Mouse (Mus musculus): ENCODE data around the gene Sox14. TPM values are rescaled to one million over a fixed set of nuclear protein-coding genes. Genes with fewer than 3 reads are reported as not detected.
A peak's percentile ranks its signal among the peaks of the same experiment; 100 is the strongest.

Sox14 gene
- 1.3 and 2.4 TPM in 2 replicates for polyA plus RNA-seq (2016; fragmentation: Nextera tagmentation; extraction: Ambion mirVana)

- WGBS = 2% methylated on average over 46 of the region's 47 CpGs
- Histone ChIP-seq H3K4me3 (peak within 1 kb of the TSS; percentile 27), H3K9ac (no peak within 1 kb of the TSS), H3K4me1 (peaks cover 16% of the 10 kb centered on the region), H3K27me3 (peaks cover 94% of the 10 kb centered on the region), H3K4me2 (replicated peaks) (peak within 1 kb of the TSS; percentile 46), H3K9me3 (no peaks in the 10 kb centered on the region), H3K27ac (no peak within 1 kb of the TSS), H3K36me3 (no peaks in the 10 kb centered on the region)
- no peak for ATAC-seq (ENCODE audit: insufficient number of reproducible peaks, insufficient read depth, low FRiP score, low TSS enrichment)
Observed at GRCm38 (mm10) chr9:99875618-99876372, at the start of gene Sox14. TSS of gene Sox14 (minus strand) at chr9:99876170.

DNA sequence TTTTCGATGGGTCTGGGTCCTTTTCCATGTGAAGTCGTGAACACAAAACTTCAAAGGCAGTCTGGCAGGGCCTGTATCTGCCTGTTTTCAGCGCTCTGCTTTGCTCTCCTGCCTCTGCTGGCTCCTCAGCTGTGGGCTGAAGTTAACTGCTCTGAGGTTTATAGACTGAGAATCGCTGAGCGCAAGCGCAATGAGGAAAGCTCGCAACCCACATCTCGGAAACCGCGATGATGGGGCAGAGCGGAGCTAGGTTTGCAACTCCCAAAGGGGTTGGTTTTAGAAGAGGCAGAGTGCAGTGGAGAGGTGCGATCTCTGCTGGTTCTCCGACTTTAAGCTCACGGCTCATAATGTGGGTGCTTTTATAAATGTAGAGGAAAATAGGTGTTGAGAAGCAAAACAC lies 3.3 kb upstream of the Sox14 start:
- Histone ChIP-seq H3K9me3 (no peaks in the 10 kb centered on the region), H3K36me3 (no peaks in the 10 kb centered on the region), H3K4me2 (replicated peaks) (0 out of 2 replicates have a peak overlapping the region, but pooled peaks have one; percentile 5), H3K4me3 (no peak overlapping the region), H3K9ac (no peak overlapping the region), H3K4me1 (peaks cover 9% of the 10 kb centered on the region), H3K27me3 (peaks cover 75% of the 10 kb centered on the region), H3K27ac (no peak overlapping the region)
- WGBS = 3% methylated on average over 14 of the region's 14 CpGs
- ATAC-seq (ENCODE audit: insufficient number of reproducible peaks, insufficient read depth, low FRiP score, low TSS enrichment) = no peak

GRCm38 (mm10) chr9:99878588-99878987 lies 2.6 kb upstream of the Sox14 start:
- no peak overlapping the region for H3K4me3 ChIP-seq
- no peak overlapping the region for H3K4me2 ChIP-seq (replicated peaks)
- H3K9ac ChIP-seq = no peak overlapping the region
- no peaks in the 10 kb centered on the region for H3K9me3 ChIP-seq
- no peak overlapping the region for H3K27ac ChIP-seq
- 13% methylated on average over 5 of the region's 5 CpGs for WGBS
- ATAC-seq (ENCODE audit: insufficient number of reproducible peaks, insufficient read depth, low FRiP score, low TSS enrichment) = no peak
- H3K36me3 ChIP-seq = no peaks in the 10 kb centered on the region
- peaks cover 81% of the 10 kb centered on the region for H3K27me3 ChIP-seq
- H3K4me1 ChIP-seq = peaks cover 9% of the 10 kb centered on the region

- no peak overlapping the region for H3K4me2 ChIP-seq (replicated peaks)
- ATAC-seq (ENCODE audit: insufficient number of reproducible peaks, insufficient read depth, low FRiP score, low TSS enrichment) = no peak
- no peak overlapping the region for H3K9ac ChIP-seq
- peaks cover 93% of the 10 kb centered on the region for H3K27me3 ChIP-seq
- no peak overlapping the region for H3K4me3 ChIP-seq
- no peak overlapping the region for H3K27ac ChIP-seq
- no peaks in the 10 kb centered on the region for H3K36me3 ChIP-seq
- H3K9me3 ChIP-seq = no peaks in the 10 kb centered on the region
- WGBS = 1% methylated on average over 22 of the region's 22 CpGs
- peaks cover 9% of the 10 kb centered on the region for H3K4me1 ChIP-seq
Observed at GRCm38 (mm10) chr9:99877056-99877546, 1.1 kb upstream of the Sox14 start.

DNA sequence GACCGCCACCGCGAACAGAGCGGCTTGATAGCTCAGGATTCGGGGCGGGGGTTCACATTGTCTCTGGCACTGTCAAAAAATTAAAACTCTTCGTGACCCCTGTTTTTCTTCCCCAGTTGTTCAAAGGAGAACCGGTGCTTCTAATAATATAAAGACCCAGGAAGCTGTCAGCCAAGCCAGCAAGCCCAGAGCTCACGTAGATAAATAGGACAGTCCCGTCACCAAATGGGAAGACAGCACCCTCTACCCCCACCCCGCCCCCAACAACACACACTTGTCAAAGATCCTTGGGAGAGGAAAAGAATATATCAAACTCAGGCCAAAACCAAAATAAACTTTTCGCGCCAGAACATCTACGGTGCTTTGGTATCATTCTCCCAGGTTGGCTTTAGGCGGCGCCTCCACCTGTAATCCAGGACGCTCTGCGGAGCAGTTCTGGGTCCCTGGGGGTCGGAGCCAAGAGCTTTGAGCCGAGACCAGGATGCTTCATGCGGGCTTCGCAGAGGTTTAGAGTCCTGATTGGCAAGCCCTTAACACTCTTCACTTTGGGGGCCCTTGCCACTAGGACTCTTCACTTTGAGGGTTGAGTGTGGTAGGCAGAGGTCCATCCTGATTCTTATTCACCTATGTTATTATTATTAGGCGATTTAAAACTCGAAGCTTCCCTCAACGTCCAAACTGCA lies 544 bp upstream of the Sox14 start:
- Histone ChIP-seq H3K27me3 (peaks cover 93% of the 10 kb centered on the region), H3K36me3 (no peaks in the 10 kb centered on the region), H3K4me2 (replicated peaks) (peak overlapping the region; percentile 46), H3K4me3 (peak overlapping the region; percentile 27), H3K4me1 (peaks cover 14% of the 10 kb centered on the region), H3K9me3 (no peaks in the 10 kb centered on the region), H3K27ac (no peak overlapping the region), H3K9ac (no peak overlapping the region)
- WGBS = under 1% methylated on average over 25 of the region's 25 CpGs
- ATAC-seq (ENCODE audit: insufficient number of reproducible peaks, insufficient read depth, low FRiP score, low TSS enrichment) = no peak

GRCm38 (mm10) chr9:99874735-99875617 lies 994 bp downstream of the Sox14 start:
- Histone ChIP-seq H3K36me3 (no peaks in the 10 kb centered on the region), H3K9me3 (no peaks in the 10 kb centered on the region), H3K27me3 (peaks cover 94% of the 10 kb centered on the region), H3K4me1 (peaks cover 16% of the 10 kb centered on the region), H3K4me3 (peak overlapping the region; percentile 27), H3K9ac (no peak overlapping the region), H3K4me2 (replicated peaks) (peak overlapping the region; percentile 46), H3K27ac (no peak overlapping the region)
- WGBS = 1% methylated on average over 48 of the region's 52 CpGs
- no peak for ATAC-seq (ENCODE audit: insufficient number of reproducible peaks, insufficient read depth, low FRiP score, low TSS enrichment)

GRCm38 (mm10) chr9:99873721-99874120 lies 2.2 kb downstream of the Sox14 start:
- no peaks in the 10 kb centered on the region for H3K9me3 ChIP-seq
- no peak overlapping the region for H3K4me3 ChIP-seq
- peaks cover 92% of the 10 kb centered on the region for H3K27me3 ChIP-seq
- 3% methylated on average over 2 of the region's 2 CpGs for WGBS
- no peak overlapping the region for H3K4me2 ChIP-seq (replicated peaks)
- no peak overlapping the region for H3K9ac ChIP-seq
- H3K27ac ChIP-seq = no peak overlapping the region
- ATAC-seq (ENCODE audit: insufficient number of reproducible peaks, insufficient read depth, low FRiP score, low TSS enrichment) = no peak
- H3K4me1 ChIP-seq = peaks cover 16% of the 10 kb centered on the region
- no peaks in the 10 kb centered on the region for H3K36me3 ChIP-seq

DNA sequence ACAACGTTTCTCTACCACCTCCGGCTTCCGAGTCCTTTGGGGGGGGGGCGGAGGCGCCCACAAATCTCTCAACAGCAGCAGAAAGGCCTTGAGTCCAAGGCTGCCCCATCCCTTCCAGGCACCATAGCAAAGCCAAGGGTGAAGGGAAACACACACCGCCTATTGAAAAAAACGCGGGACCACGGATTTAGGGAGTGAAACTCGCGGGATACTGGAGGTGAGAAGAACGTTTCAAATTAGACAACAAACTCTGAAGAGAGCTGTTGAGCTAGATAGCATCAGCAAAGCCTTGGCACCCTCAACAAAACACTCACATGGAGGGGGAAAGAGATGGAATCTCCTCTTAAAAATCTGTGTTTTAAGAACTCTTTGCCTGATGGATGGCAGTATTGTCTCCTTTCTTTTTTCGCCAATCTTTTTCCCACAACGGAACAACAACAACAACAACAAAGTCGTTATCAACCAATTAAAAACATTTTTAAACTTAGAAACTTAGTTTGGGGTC lies 2.8 kb downstream of the Sox14 start:
- Histone ChIP-seq H3K27me3 (peaks cover 87% of the 10 kb centered on the region), H3K4me2 (replicated peaks) (no peak overlapping the region), H3K9ac (no peak overlapping the region), H3K27ac (no peak overlapping the region), H3K36me3 (no peaks in the 10 kb centered on the region), H3K4me1 (peaks cover 16% of the 10 kb centered on the region), H3K9me3 (no peaks in the 10 kb centered on the region), H3K4me3 (no peak overlapping the region)
- no peak for ATAC-seq (ENCODE audit: insufficient number of reproducible peaks, insufficient read depth, low FRiP score, low TSS enrichment)
- WGBS = under 1% methylated on average over 15 of the region's 15 CpGs

DNA sequence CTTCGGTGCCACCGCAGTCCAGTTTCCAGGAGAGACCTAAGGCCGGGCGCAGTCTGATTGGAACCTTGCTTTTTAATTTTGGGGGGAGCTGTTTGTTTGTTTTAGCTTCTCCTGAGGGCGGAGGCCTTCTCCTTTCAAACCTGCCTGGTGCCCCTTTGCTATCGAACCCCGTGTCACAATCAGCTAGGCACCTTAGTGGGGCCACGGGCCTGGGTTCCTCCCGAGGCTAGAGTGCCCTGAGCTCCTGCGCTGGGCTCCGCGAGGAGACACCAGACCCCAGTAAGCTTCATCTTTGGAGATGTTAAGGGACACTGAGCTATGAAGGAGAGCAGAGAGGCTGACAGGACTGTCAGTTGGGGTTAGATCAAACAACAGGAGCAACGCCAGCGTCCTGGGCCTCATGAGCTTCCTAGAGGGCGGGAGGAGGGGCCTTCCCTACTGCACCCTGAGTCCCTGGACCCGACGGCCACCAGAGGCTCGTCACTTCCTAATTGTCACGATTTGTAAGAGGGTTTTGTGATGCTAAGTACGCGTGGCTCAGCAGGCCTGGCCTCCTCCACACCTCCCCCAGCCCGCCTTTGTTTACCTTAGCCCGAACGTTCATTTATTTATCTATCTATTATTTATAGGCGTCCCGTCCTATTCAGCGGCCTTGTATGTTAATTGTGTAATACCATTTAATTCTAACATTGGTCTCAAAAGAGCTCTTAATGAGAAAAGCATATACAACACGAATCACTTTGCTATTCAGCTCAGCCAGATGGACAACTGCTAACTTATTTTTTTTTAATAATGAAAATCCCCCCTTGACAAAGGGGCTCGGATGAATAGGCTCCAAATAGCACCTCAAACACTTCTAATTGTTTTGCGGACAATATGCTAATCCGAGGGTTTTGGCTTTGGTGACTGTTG lies 3.5 kb downstream of the Sox14 start:
- no peak overlapping the region for H3K4me3 ChIP-seq
- no peak overlapping the region for H3K27ac ChIP-seq
- WGBS = 1% methylated on average over 31 of the region's 31 CpGs
- no peaks in the 10 kb centered on the region for H3K9me3 ChIP-seq
- ATAC-seq (ENCODE audit: insufficient number of reproducible peaks, insufficient read depth, low FRiP score, low TSS enrichment) = no peak
- H3K27me3 ChIP-seq = peaks cover 86% of the 10 kb centered on the region
- H3K36me3 ChIP-seq = no peaks in the 10 kb centered on the region
- H3K4me2 ChIP-seq (replicated peaks) = no peak overlapping the region
- no peak overlapping the region for H3K9ac ChIP-seq
- peaks cover 16% of the 10 kb centered on the region for H3K4me1 ChIP-seq

GRCm38 (mm10) chr9:99871556-99872203 lies 4.3 kb downstream of the Sox14 start:
- Histone ChIP-seq H3K9ac (no peak overlapping the region), H3K9me3 (no peaks in the 10 kb centered on the region), H3K4me1 (peaks cover 16% of the 10 kb centered on the region), H3K36me3 (no peaks in the 10 kb centered on the region), H3K27me3 (peaks cover 85% of the 10 kb centered on the region), H3K27ac (no peak overlapping the region), H3K4me2 (replicated peaks) (peak overlapping the region; percentile 36), H3K4me3 (peak overlapping the region; percentile 16)
- ATAC-seq (ENCODE audit: insufficient number of reproducible peaks, insufficient read depth, low FRiP score, low TSS enrichment) = no peak
- WGBS = 1% methylated on average over 34 of the region's 34 CpGs
